Mouse (Mus musculus): Measurements from ENCODE around the gene Ufsp1. TPM values are rescaled to one million over a fixed set of nuclear protein-coding genes. Genes with fewer than 3 reads are reported as not detected.

Ufsp1 gene
- polyA plus RNA-seq, 1 experiment from 2014 or later = 11.9 TPM

DNA sequence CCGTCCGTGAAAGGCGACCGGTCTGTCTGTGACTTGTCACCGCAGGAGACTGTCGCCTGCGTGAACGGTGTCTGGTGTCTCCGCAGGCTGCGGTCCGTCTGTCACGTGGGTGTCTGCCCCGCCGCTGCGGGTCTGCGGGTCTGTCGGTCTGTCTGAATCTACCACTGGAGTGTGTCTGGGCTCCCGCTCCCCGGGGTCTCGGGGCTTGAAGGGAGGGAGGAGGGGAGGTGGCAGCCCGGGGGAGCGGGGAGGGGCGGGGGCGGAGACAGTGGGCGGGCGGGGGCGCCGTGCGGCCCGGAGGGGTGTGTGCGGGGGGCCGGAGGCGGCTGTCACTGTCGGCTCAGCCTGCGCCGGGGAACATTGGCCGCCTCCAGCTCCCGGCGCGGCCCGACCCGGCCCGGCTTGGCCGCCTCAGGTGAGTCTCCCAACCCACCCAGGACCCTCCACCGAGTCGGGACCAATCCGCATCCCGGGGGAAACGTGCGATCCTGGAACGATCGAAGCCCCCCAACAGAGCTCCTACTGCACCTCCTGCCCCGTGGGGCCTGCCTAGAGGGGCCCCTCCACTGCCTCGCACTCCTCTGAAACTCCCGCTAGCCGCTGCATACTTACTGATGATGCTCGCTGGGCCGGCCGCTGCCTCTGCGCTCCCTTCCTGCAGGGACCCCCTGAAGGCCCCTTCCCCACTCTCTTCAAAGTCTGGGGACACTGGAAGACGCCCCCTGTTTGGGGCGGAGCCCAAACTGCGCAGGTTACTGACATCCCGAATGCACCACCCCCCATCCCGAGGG is 6.3 kb upstream of the Ufsp1 start:
- peak overlapping the region; percentile 100 for H3K4me2 ChIP-seq
- H3K27me3 ChIP-seq (replicated peaks) = peaks cover 41% of the 10 kb centered on the region
- H3K9ac ChIP-seq = peak overlapping the region; percentile 91
- peaks cover 68% of the 10 kb centered on the region for H3K4me1 ChIP-seq
- no peaks in the 10 kb centered on the region for H3K9me3 ChIP-seq (replicated peaks)
- peak overlapping the region; percentile 77 for H3K4me3 ChIP-seq
- peak overlapping the region; percentile 100 for H3K27ac ChIP-seq
- ATAC-seq = no peak
- WGBS (ENCODE audit: insufficient replicate concordance) = 1% methylated on average over 58 of the region's 65 CpGs
- H3K36me3 ChIP-seq = peaks cover 11% of the 10 kb centered on the region

DNA sequence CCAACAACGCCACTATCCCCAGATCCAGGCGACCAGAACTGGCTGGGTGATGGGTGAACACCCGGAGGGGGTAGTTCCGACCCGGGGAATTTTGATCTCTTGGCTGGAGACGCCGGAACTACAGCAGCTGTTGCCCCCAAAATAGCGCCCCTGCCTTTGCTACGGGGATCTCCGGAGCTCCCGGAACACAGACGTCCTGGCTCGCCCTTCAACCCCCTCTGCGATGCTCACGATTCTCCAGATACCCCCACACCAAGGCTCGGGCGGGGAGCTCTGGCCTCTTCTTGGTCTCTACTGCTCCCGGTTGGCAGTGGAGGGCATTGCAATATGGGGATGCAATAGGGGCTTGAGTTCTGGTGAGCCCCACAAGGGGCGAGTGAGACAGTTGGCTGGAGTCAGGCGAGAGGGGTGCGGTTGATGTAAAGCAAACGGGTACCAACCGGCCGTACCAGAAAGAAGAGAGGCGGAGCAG is 5.4 kb upstream of the Ufsp1 start:
- peak overlapping the region; percentile 100 for H3K27ac ChIP-seq
- ATAC-seq = peak; percentile 39
- H3K4me1 ChIP-seq = peaks cover 77% of the 10 kb centered on the region

DNA sequence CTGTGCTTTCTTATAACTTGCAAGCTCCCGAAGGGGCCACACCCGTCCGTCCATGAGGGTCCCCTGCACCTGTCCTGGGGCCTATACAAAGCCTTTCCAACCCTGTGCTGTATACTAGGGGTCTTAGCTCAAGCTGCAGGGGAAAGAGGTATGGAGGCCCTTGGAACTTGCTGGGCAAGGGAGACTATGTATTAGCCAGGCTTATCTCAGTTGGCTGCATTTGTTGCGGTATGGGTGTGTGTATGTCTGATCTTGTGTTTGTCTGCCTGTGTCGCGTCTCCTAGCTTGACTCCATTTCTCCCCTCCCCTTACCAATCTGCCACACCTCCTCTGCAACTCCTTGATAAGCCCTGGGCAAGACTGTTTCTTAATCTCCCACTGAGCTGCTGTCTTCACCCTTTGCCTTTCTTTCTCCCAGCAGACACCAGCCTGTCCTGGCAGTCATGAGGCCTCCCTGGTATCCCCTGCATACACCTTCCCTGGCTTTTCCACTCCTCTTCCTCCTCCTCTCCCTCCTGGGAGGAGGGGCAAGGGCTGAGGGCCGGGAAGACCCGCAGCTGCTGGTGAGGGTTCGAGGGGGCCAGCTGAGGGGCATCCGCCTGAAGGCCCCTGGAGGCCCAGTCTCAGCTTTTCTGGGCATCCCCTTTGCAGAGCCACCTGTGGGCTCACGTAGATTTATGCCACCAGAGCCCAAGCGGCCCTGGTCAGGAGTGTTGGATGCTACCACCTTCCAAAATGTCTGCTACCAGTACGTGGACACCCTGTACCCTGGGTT is 4.7 kb upstream of the Ufsp1 start:
- ATAC-seq = peak; percentile 79
- peak overlapping the region; percentile 91 for H3K9ac ChIP-seq
- H3K36me3 ChIP-seq = peaks cover 11% of the 10 kb centered on the region
- H3K27ac ChIP-seq = peak overlapping the region; percentile 100
- H3K4me1 ChIP-seq = peaks cover 82% of the 10 kb centered on the region
- no peaks in the 10 kb centered on the region for H3K9me3 ChIP-seq (replicated peaks)
- WGBS (ENCODE audit: insufficient replicate concordance) = 15% methylated on average over 13 of the region's 13 CpGs
- H3K4me2 ChIP-seq = peak overlapping the region; percentile 100
- peaks cover 41% of the 10 kb centered on the region for H3K27me3 ChIP-seq (replicated peaks)
- H3K4me3 ChIP-seq = peak overlapping the region; percentile 77

More for the DNA sequence above, 5.4 kb upstream of the Ufsp1 start:
- H3K4me2 ChIP-seq = peak overlapping the region; percentile 100
- H3K27me3 ChIP-seq (replicated peaks) = peaks cover 41% of the 10 kb centered on the region
- H3K36me3 ChIP-seq = peaks cover 11% of the 10 kb centered on the region
- H3K9me3 ChIP-seq (replicated peaks) = no peaks in the 10 kb centered on the region
- WGBS (ENCODE audit: insufficient replicate concordance) = under 1% methylated on average over 25 of the region's 25 CpGs
- H3K4me3 ChIP-seq = peak overlapping the region; percentile 77
- peak overlapping the region; percentile 91 for H3K9ac ChIP-seq

DNA sequence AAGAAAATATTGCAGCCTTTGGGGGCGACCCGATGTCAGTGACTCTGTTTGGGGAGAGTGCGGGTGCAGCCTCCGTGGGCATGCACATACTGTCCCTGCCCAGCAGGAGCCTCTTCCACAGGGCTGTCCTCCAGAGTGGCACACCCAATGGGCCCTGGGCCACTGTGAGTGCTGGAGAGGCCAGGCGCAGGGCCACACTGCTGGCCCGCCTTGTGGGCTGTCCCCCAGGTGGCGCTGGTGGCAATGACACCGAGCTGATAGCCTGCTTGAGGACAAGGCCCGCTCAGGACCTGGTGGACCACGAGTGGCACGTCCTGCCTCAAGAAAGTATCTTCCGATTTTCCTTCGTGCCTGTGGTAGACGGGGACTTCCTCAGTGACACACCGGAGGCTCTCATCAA is 3.8 kb upstream of the Ufsp1 start:
- H3K4me3 ChIP-seq = peak overlapping the region; percentile 77
- 11% methylated on average over 15 of the region's 15 CpGs for WGBS (ENCODE audit: insufficient replicate concordance)
- peak overlapping the region; percentile 100 for H3K4me2 ChIP-seq
- peak overlapping the region; percentile 91 for H3K9ac ChIP-seq
- peaks cover 91% of the 10 kb centered on the region for H3K4me1 ChIP-seq
- H3K27me3 ChIP-seq (replicated peaks) = peaks cover 41% of the 10 kb centered on the region
- H3K36me3 ChIP-seq = peaks cover 20% of the 10 kb centered on the region
- H3K27ac ChIP-seq = peak overlapping the region; percentile 100
- peak; percentile 68 for ATAC-seq
- no peaks in the 10 kb centered on the region for H3K9me3 ChIP-seq (replicated peaks)

DNA sequence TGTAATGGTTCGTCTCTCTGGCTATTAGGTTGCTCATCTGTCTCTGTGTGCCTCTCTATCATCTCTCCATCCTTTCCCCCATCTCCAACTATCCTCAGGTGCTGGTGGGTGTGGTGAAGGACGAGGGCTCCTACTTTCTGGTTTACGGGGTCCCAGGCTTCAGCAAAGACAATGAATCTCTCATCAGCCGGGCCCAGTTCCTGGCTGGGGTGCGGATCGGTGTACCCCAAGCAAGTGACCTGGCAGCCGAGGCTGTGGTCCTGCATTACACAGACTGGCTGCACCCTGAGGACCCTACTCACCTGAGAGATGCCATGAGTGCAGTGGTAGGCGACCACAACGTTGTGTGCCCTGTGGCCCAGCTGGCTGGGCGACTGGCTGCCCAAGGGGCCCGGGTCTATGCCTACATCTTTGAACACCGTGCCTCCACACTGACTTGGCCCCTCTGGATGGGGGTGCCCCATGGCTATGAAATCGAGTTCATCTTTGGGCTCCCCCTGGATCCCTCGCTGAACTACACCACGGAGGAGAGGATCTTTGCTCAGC is 3.0 kb upstream of the Ufsp1 start:
- Histone ChIP-seq H3K4me2 (peak overlapping the region; percentile 100), H3K4me3 (peak overlapping the region; percentile 77), H3K9ac (peak overlapping the region; percentile 91), H3K4me1 (peaks cover 93% of the 10 kb centered on the region), H3K9me3 (replicated peaks) (no peaks in the 10 kb centered on the region), H3K36me3 (peaks cover 28% of the 10 kb centered on the region), H3K27me3 (replicated peaks) (peaks cover 37% of the 10 kb centered on the region), H3K27ac (peak overlapping the region; percentile 100)
- WGBS (ENCODE audit: insufficient replicate concordance) = 67% methylated on average over 15 of the region's 15 CpGs
- ATAC-seq = no peak

DNA sequence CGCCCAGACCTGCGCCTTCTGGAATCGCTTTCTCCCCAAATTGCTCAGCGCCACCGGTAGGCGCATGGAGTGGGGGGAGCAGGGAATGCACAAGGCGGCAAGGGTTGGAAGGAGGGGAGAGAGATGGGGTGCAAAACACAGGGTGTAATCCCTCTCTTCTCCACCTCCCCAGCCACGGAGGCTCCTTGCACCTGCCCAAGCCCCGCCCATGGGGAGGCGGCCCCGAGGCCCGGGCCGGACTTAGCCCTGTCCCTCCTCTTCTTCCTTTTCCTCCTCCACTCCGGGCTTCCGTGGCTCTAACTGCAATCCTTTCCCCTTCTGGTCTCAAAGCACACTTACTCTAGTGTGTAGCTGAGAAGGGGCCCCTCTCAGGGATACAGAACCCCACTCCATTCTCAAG is 1.1 kb upstream of the Ufsp1 start:
- WGBS (ENCODE audit: insufficient replicate concordance) = 0% methylated on average over 14 of the region's 15 CpGs
- H3K36me3 ChIP-seq = peaks cover 46% of the 10 kb centered on the region
- peaks cover 25% of the 10 kb centered on the region for H3K27me3 ChIP-seq (replicated peaks)
- peak overlapping the region; percentile 100 for H3K4me2 ChIP-seq
- peak overlapping the region; percentile 77 for H3K4me3 ChIP-seq
- peak overlapping the region; percentile 100 for H3K27ac ChIP-seq
- peak overlapping the region; percentile 91 for H3K9ac ChIP-seq
- no peaks in the 10 kb centered on the region for H3K9me3 ChIP-seq (replicated peaks)
- peak; percentile 36 for ATAC-seq
- H3K4me1 ChIP-seq = peaks cover 75% of the 10 kb centered on the region

DNA sequence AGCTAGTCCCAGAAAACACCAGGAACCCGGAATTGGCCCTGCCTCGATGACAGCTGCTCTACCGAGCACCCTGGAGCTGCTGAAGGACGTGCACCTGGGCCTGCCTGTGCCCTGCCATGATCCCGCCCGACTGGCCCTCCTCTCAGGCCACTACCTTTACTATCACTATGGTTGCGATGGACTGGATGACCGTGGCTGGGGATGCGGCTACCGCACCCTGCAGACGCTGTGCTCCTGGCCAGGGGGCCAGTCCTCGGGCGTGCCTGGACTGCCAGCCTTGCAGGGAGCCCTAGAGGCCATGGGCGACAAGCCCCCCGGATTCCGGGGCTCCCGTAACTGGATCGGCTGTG is 290 bp downstream of the Ufsp1 start:
- ATAC-seq = peak; percentile 28
- peaks cover 62% of the 10 kb centered on the region for H3K4me1 ChIP-seq
- peaks cover 10% of the 10 kb centered on the region for H3K27me3 ChIP-seq (replicated peaks)
- H3K36me3 ChIP-seq = peaks cover 61% of the 10 kb centered on the region
- no peaks in the 10 kb centered on the region for H3K9me3 ChIP-seq (replicated peaks)
- peak overlapping the region; percentile 91 for H3K9ac ChIP-seq
- peak overlapping the region; percentile 100 for H3K27ac ChIP-seq
- peak overlapping the region; percentile 77 for H3K4me3 ChIP-seq
- WGBS (ENCODE audit: insufficient replicate concordance) = 9% methylated on average over 18 of the region's 18 CpGs
- peak overlapping the region; percentile 100 for H3K4me2 ChIP-seq

DNA sequence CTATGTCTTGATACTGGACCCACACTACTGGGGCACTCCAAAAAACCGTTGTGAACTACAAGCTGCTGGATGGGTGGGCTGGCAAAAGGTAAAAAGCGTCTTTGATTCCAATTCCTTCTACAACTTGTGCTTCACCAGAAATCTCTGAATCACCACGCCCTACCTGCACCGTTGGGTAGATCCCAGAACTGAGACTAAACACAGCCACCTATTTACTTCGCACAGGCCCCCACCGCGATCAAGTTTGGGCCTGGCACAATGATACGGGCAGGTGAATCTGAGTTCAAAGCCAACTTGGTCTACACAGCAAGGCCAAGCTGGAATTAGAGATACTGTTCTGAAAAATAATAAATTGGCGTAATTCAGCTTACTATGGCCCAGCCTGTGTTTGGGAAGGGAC is 867 bp downstream of the Ufsp1 start:
- Histone ChIP-seq H3K27me3 (replicated peaks) (0 out of 2 replicates have a peak, but pooled peaks cover 5% of the 10 kb centered on the region), H3K9me3 (replicated peaks) (no peaks in the 10 kb centered on the region), H3K27ac (peak overlapping the region; percentile 100), H3K4me1 (peaks cover 57% of the 10 kb centered on the region), H3K36me3 (peaks cover 66% of the 10 kb centered on the region), H3K4me3 (peak overlapping the region; percentile 77), H3K9ac (peak overlapping the region; percentile 91), H3K4me2 (peak overlapping the region; percentile 100)
- ATAC-seq = no peak
- 77% methylated on average over 9 of the region's 9 CpGs for WGBS (ENCODE audit: insufficient replicate concordance)

DNA sequence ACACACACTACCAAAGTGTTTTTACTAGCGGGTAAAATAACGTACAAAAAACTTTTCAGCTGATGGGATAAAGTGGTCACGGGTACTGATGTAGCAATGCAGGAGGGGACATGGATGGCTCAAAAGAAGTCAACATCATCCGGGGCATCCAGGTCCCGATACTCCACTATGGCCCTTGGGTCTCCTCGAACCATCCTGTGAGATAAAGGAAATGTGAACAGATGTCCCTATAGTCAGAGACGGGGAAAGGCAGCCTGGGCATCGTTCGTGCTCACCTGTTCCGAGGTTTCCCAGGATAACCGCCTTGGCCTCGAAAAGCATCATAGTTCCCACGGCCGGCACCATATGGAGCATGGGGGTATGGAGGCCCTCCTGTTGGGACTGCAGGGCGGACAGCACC is 1.3 kb downstream of the Ufsp1 start:
- H3K4me2 ChIP-seq = peak overlapping the region; percentile 100
- peak overlapping the region; percentile 100 for H3K27ac ChIP-seq
- peaks cover 71% of the 10 kb centered on the region for H3K36me3 ChIP-seq
- WGBS (ENCODE audit: insufficient replicate concordance) = 87% methylated on average over 15 of the region's 15 CpGs
- H3K4me1 ChIP-seq = peaks cover 53% of the 10 kb centered on the region
- H3K9me3 ChIP-seq (replicated peaks) = no peaks in the 10 kb centered on the region
- 0 out of 2 replicates have a peak, but pooled peaks cover 4% of the 10 kb centered on the region for H3K27me3 ChIP-seq (replicated peaks)
- ATAC-seq = no peak
- peak overlapping the region; percentile 77 for H3K4me3 ChIP-seq
- peak overlapping the region; percentile 91; the same call in 1 of the 2 replicates for H3K9ac ChIP-seq

DNA sequence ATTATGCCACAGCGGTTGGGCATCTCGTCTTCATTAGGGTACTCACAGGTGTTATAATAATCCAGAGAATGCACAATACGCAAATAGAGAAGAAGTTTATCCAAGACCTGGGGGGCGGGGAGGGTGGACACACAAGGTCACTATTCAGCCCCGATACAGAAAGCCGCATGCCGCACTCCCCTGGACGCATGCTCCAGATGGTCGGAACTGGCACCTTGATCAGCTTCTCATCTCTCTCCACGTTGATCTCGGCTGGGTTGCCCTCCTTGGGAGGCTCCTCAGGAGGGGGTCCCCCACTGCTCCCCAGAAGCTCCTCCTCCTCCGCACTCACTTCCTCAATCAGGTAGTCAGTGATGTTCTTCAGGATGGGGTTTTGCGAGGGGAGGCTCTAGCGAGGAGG is 2.7 kb downstream of the Ufsp1 start:
- no peak overlapping the region for H3K9ac ChIP-seq
- no peak overlapping the region for H3K27ac ChIP-seq
- 90% methylated on average over 14 of the region's 14 CpGs for WGBS (ENCODE audit: insufficient replicate concordance)
- H3K4me3 ChIP-seq = no peak overlapping the region
- no peak for ATAC-seq
- no peaks in the 10 kb centered on the region for H3K27me3 ChIP-seq (replicated peaks)
- H3K4me2 ChIP-seq = no peak overlapping the region
- peaks cover 74% of the 10 kb centered on the region for H3K36me3 ChIP-seq
- no peaks in the 10 kb centered on the region for H3K9me3 ChIP-seq (replicated peaks)
- H3K4me1 ChIP-seq = peaks cover 44% of the 10 kb centered on the region

DNA sequence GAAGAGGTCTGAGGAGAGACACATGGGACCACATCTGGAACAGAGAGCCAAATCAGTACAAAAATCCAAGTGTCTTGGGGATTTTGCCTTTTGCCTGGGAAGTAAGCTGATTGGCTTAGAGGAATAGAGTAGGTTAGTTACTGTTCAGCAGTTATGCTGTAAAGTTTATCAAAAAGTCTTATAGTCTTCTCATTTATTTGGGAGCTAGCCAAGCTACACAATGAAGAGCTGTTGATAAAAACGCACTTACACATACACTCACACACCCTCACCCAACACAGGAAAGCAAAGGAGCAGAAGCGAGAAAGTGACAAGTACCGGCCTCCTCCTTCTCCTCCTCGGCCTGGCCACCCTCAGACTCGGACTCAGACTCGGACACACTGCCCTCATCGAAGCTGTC is 4.8 kb downstream of the Ufsp1 start:
- Histone ChIP-seq H3K4me3 (no peak overlapping the region), H3K9me3 (replicated peaks) (no peaks in the 10 kb centered on the region), H3K4me2 (no peak overlapping the region), H3K9ac (no peak overlapping the region), H3K36me3 (peaks cover 95% of the 10 kb centered on the region), H3K27me3 (replicated peaks) (no peaks in the 10 kb centered on the region), H3K27ac (no peak overlapping the region), H3K4me1 (peaks cover 41% of the 10 kb centered on the region)
- WGBS (ENCODE audit: insufficient replicate concordance) = 76% methylated on average over 7 of the region's 7 CpGs
- no peak for ATAC-seq

DNA sequence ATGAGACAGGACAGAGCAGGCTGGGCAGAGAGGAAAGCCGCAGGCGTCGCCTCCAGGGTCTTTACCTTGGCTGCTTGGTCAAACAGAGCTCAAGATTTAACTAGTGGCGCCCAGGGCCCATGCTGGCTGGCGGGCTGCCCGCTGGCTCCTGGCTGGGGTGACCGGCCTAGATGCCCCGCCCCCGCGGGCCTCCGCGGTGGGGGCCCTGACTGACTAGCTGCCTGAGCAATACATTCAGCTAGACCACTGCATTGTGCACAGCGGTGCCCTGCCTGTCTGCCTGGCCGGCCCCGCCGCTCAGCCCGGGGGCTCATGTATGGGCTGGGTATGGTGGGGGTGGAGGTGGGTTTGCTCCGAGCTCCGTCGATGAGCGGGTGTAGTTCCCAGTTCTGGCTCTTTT is 6.8 kb downstream of the Ufsp1 start:
- ATAC-seq = no peak
- H3K9me3 ChIP-seq (replicated peaks) = no peaks in the 10 kb centered on the region
- no peak overlapping the region for H3K4me3 ChIP-seq
- H3K4me2 ChIP-seq = no peak overlapping the region
- H3K27me3 ChIP-seq (replicated peaks) = no peaks in the 10 kb centered on the region
- peaks cover 99% of the 10 kb centered on the region for H3K36me3 ChIP-seq
- 88% methylated on average over 21 of the region's 21 CpGs for WGBS (ENCODE audit: insufficient replicate concordance)
- H3K27ac ChIP-seq = 0 out of 2 replicates have a peak overlapping the region, but pooled peaks have one; percentile 13
- no peak overlapping the region for H3K9ac ChIP-seq
- peaks cover 43% of the 10 kb centered on the region for H3K4me1 ChIP-seq
